Mouse (Mus musculus) G1E (cell line): ENCODE measurements around the gene Srrt.

Source experiments
- CTCF ChIP-seq: IDR thresholded peaks from 2 replicates; pipeline ENCODE4 v1.5.1; 2012; ENCODE audit warnings: low read depth, low read length, inconsistent platforms, mixed read lengths
- GATA1 ChIP-seq: IDR thresholded peaks from 2 replicates; pipeline ENCODE4 v1.6.1; 2012; ENCODE audit warnings: borderline replicate concordance, low read length, inconsistent platforms, mixed read lengths
- TAL1 ChIP-seq: conservative IDR thresholded peaks from 2 replicates; pipeline ENCODE4 v1.6.1; 2012; ENCODE audit warnings: low read depth, low read length, inconsistent platforms, mixed read lengths

- no peak for TF ChIP-seq GATA1
- TF ChIP-seq CTCF = no peak
- TF ChIP-seq TAL1 = peak; percentile 48
These were observed 9.9 kb upstream of the Srrt start for GRCm38 (mm10) chr5:137317361-137317760.
